Mouse (Mus musculus): ENCODE measurements around the gene Panx3. TPM values are rescaled to one million over a fixed set of nuclear protein-coding genes. Genes with fewer than 3 reads are reported as not detected.

Panx3 gene
- total and polyA plus RNA-seq, 3 experiments, result 0.17 to 0.42 TPM; not detected in 1

DNA sequence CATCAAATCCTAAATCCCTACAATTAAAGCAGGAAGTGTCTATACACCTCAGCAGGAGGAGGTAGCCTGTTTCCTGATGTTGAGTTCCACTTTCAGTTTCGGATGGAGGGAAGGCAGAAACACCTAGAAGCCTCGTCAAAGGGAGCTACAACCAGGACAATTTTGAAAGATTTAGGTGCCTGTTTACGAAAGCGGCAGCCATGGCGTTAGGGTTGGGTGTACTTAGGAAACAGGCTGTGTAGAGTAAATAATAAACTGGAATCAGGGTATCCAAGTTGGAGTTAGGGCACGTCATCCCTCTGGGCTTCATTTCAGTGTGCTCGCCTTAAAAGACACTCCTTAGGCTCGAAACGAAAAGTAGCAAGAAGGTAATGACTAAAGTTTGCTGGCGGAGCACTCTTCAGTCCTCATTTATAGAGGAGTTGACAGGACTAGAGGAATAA is 12.6 kb downstream of the Panx3 start:
- H3K4me3 ChIP-seq (ENCODE audit: control insufficient read depth in 1 of 2, insufficient read depth in 1 of 2, low read depth in 2 of 2, low read length in 2 of 2), result peak overlapping the region; percentile 67 to 89
- H3K9me3 ChIP-seq (replicated peaks; ENCODE audit: insufficient read depth, low read length), result no peaks in the 10 kb centered on the region
- peaks cover 4 to 19% of the 10 kb centered on the region in 2 experiments for H3K4me1 ChIP-seq (ENCODE audit: control insufficient read depth in 1 of 2, insufficient read depth in 2 of 2, low read length in 2 of 2)
- H3K9ac ChIP-seq (ENCODE audit: control insufficient read depth, low read depth, low read length, poor library complexity, severe bottlenecking), result peak overlapping the region; percentile 90
- DNase-seq (ENCODE audit: low read depth, low spot score), result peak; percentile 63
- no peaks in the 10 kb centered on the region for H3K27me3 ChIP-seq (ENCODE audit: control insufficient read depth in 1 of 2, insufficient read depth in 2 of 2, low read length in 2 of 2)
- peaks cover 17% of the 10 kb centered on the region for H3K79me2 ChIP-seq (ENCODE audit: control insufficient read depth, insufficient read depth, low read length, poor library complexity)
- TF ChIP-seq UBTF (IDR thresholded peaks at IDR 0.05; ENCODE audit: borderline replicate concordance, insufficient read depth, low read depth, low read length), result no peak
- TF ChIP-seq USF2 (IDR thresholded peaks at IDR 0.05; ENCODE audit: borderline replicate concordance in 1 of 2, insufficient read depth in 1 of 2, low read depth in 1 of 2, low read length in 2 of 2), result no peak
- 0 out of 2 replicates have a peak, but pooled peaks have one; percentile 23 for TF ChIP-seq ETS1 (IDR thresholded peaks at IDR 0.05; ENCODE audit: low read depth, low read length)
- no peak for TF ChIP-seq GATA1 (IDR thresholded peaks at IDR 0.05; ENCODE audit: low read depth, low read length)
- peak; percentile 13; the same call in 1 of the 2 replicates for TF ChIP-seq ELF1 (IDR thresholded peaks at IDR 0.05; ENCODE audit: low read depth, low read length)
- H3K36me3 ChIP-seq (ENCODE audit: control insufficient read depth in 1 of 2, insufficient read depth in 2 of 2, low read length in 2 of 2), result peaks cover 18 to 22% of the 10 kb centered on the region in 2 experiments
- peak overlapping the region; percentile 71 for H3K27ac ChIP-seq (ENCODE audit: control insufficient read depth, low read depth, low read length)

DNA sequence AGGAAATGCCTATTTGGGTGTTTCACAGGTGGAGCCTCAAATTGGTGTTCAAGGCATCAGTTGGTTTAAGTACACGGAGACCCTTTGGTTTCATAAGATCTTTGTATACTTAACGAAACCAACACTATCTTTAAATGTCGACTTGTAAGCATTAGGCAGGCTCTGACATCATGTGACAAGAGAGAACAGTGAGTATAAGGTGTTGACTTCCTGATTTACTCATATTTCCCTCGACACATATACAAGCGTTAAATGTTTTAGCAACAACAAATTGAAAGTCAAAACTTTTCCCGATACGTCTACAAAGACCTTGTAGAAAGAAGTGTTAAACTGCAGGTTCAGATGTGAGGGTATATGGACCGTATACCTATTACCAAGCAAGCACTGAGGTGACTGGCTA is 13.1 kb downstream of the Panx3 start:
- Histone ChIP-seq H3K9ac (ENCODE audit: control insufficient read depth, low read depth, low read length, poor library complexity, severe bottlenecking) (peak overlapping the region; percentile 90), H3K9me3 (replicated peaks; ENCODE audit: insufficient read depth, low read length) (no peaks in the 10 kb centered on the region), H3K79me2 (ENCODE audit: control insufficient read depth, insufficient read depth, low read length, poor library complexity) (peaks cover 17% of the 10 kb centered on the region), H3K27ac (ENCODE audit: control insufficient read depth, low read depth, low read length) (peak overlapping the region; percentile 38; the same call in 1 of the 2 replicates), H3K4me1 (ENCODE audit: control insufficient read depth in 1 of 2, insufficient read depth in 2 of 2, low read length in 2 of 2) (peaks cover 4 to 19% of the 10 kb centered on the region in 2 experiments), H3K36me3 (ENCODE audit: control insufficient read depth in 1 of 2, insufficient read depth in 2 of 2, low read length in 2 of 2) (peaks cover 20 to 22% of the 10 kb centered on the region in 2 experiments), H3K27me3 (ENCODE audit: control insufficient read depth in 1 of 2, insufficient read depth in 2 of 2, low read length in 2 of 2) (no peaks in the 10 kb centered on the region), H3K4me3 (ENCODE audit: control insufficient read depth in 1 of 2, insufficient read depth in 1 of 2, low read depth in 2 of 2, low read length in 2 of 2) (peak overlapping the region; percentile 67 to 89)
- DNase-seq (ENCODE audit: low read depth, low spot score), result peak; percentile 67
- TF ChIP-seq SIN3A (IDR thresholded peaks at IDR 0.05; ENCODE audit: low read length), result peak; percentile 50
- TF ChIP-seq MAX (IDR thresholded peaks at IDR 0.05; ENCODE audit: low read length), result 0 out of 2 replicates have a peak, but pooled peaks have one; percentile 40
- TF ChIP-seq USF1 (IDR thresholded peaks at IDR 0.05; ENCODE audit: low read depth, low read length), result peak; percentile 79
- TF ChIP-seq CHD2 (IDR thresholded peaks at IDR 0.05; ENCODE audit: low read length), result no peak

DNA sequence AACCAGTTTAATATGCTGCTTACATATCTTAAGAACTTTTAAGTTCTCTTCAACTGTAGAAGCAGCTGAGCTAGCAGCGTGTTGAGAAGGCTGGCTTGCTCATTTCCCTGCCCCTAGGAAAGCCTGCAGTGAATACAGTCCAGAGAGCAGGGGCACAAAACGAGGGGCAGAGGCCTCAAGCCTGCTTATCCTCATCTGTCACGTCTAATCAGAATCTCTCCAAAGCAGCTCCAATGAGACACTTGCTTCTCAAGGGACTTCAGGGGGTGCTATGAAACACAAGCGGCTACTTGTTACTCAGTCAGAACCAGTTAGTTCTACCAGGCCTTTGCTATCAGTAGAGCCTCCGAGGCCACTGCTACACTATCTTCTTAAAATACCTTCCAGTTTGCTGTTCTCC is 15.2 kb downstream of the Panx3 start:
- H3K27ac ChIP-seq (ENCODE audit: control insufficient read depth, low read depth, low read length), result no peak overlapping the region
- H3K36me3 ChIP-seq (ENCODE audit: control insufficient read depth in 1 of 2, insufficient read depth in 2 of 2, low read length in 2 of 2), result peaks cover 12 to 30% of the 10 kb centered on the region in 2 experiments
- DNase-seq (ENCODE audit: low read depth, low spot score), result no peak
- peaks cover 4 to 6% of the 10 kb centered on the region in 2 experiments; a peak in 3 of 4 replicates for H3K4me1 ChIP-seq (ENCODE audit: control insufficient read depth in 1 of 2, insufficient read depth in 2 of 2, low read length in 2 of 2)
- no peaks in the 10 kb centered on the region for H3K9me3 ChIP-seq (replicated peaks; ENCODE audit: insufficient read depth, low read length)
- TF ChIP-seq NELFE (IDR thresholded peaks at IDR 0.05; ENCODE audit: low read depth, low read length) (no peak), CHD2 (IDR thresholded peaks at IDR 0.05; ENCODE audit: low read length) (no peak)
- H3K9ac ChIP-seq (ENCODE audit: control insufficient read depth, low read depth, low read length, poor library complexity, severe bottlenecking), result no peak overlapping the region
- peaks cover 17% of the 10 kb centered on the region for H3K79me2 ChIP-seq (ENCODE audit: control insufficient read depth, insufficient read depth, low read length, poor library complexity)
- no peak overlapping the region for H3K4me3 ChIP-seq (ENCODE audit: control insufficient read depth in 1 of 2, insufficient read depth in 1 of 2, low read depth in 2 of 2, low read length in 2 of 2)
- H3K27me3 ChIP-seq (ENCODE audit: control insufficient read depth in 1 of 2, insufficient read depth in 2 of 2, low read length in 2 of 2), result no peaks in the 10 kb centered on the region
